Mouse (Mus musculus) kidney, postnatal 14 days (tissue): ENCODE results near the gene Crim1.

Source experiments
- DNase-seq: peaks from one replicate; pipeline ENCODE4 v3.0.0; 2022; ENCODE audit warnings: mixed read lengths

Gene Crim1

GRCm38 (mm10) chr17:78211881-78212280, 11.8 kb downstream of the Crim1 start:
- DNase-seq: no peak

GRCm38 (mm10) chr17:78213128-78213527, 13.1 kb downstream of the Crim1 start:
- peak; percentile 51 for DNase-seq

- no peak for DNase-seq
Measured at GRCm38 (mm10) chr17:78216526-78216925, 16.5 kb downstream of the Crim1 start.

GRCm38 (mm10) chr17:78217406-78217805, 17.4 kb downstream of the Crim1 start:
- DNase-seq: no peak

- DNase-seq: no peak
Measured at GRCm38 (mm10) chr17:78218506-78219232, 18.6 kb downstream of the Crim1 start.

- peak; percentile 66 for DNase-seq
Measured at GRCm38 (mm10) chr17:78221007-78221642, 21.1 kb downstream of the Crim1 start.

GRCm38 (mm10) chr17:78221860-78222259, 21.8 kb downstream of the Crim1 start:
- DNase-seq: no peak

- DNase-seq: no peak
Measured at GRCm38 (mm10) chr17:78223988-78224387, 23.9 kb downstream of the Crim1 start.

- peak; percentile 83 for DNase-seq
Measured at GRCm38 (mm10) chr17:78225547-78225946, 25.5 kb downstream of the Crim1 start.

- DNase-seq: no peak
Measured at GRCm38 (mm10) chr17:78227211-78227610, 27.2 kb downstream of the Crim1 start.

- no peak for DNase-seq
Measured at GRCm38 (mm10) chr17:78231567-78231966, 31.5 kb downstream of the Crim1 start.

- no peak for DNase-seq
Measured at GRCm38 (mm10) chr17:78232703-78233102, 32.7 kb downstream of the Crim1 start.

GRCm38 (mm10) chr17:78233873-78234272, 33.8 kb downstream of the Crim1 start:
- no peak for DNase-seq

GRCm38 (mm10) chr17:78236126-78236525, 36.1 kb downstream of the Crim1 start:
- DNase-seq: no peak

GRCm38 (mm10) chr17:78237954-78238353, 37.9 kb downstream of the Crim1 start:
- no peak for DNase-seq

GRCm38 (mm10) chr17:78240161-78240560, 40.1 kb downstream of the Crim1 start:
- no peak for DNase-seq

- DNase-seq: no peak
Measured at GRCm38 (mm10) chr17:78241238-78241637, 41.2 kb downstream of the Crim1 start.

- DNase-seq: peak; percentile 46
Measured at GRCm38 (mm10) chr17:78244752-78245151, 44.7 kb downstream of the Crim1 start.

- DNase-seq: no peak
Measured at GRCm38 (mm10) chr17:78245444-78245843, 45.4 kb downstream of the Crim1 start.

GRCm38 (mm10) chr17:78246634-78247383, 46.8 kb downstream of the Crim1 start:
- DNase-seq: peak; percentile 55

- DNase-seq: no peak
Measured at GRCm38 (mm10) chr17:78248197-78248596, 48.1 kb downstream of the Crim1 start.

GRCm38 (mm10) chr17:78248943-78249342, 48.9 kb downstream of the Crim1 start:
- DNase-seq: no peak

GRCm38 (mm10) chr17:78250149-78250938, 50.3 kb downstream of the Crim1 start:
- DNase-seq: peak; percentile 68
